Comparison of ENCODE assay signal across 7 mouse cellular contexts in the genomic region with DNA sequence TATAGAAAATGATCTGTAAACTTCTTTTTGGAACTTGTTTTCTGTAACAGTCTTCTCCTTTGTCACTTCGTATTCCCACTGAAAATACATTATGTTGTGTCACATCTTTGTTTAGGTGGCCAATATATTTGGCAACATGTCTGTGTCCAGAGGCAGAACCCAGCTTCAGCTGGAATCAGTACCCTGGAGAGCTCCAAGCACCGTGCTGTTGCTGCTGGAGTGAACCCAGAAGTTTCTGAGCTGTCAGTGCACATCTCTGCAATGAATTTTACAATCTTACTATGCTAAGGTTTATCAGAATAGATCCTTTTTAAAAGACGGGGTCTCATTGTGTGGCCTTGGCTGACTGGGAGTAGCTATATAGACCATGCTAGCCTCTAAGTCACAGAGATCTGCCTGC. TPM values are rescaled to one million over a fixed set of nuclear protein-coding genes. Genes with fewer than 3 reads are reported as not detected.
DNase-seq lines count a peak whose midpoint lies in the region; ATAC-seq lines count a peak whose summit lies in the region.

No protein-coding gene starts in this region.

- no peaks in the 10 kb centered on the region for H3K9me3 ChIP-seq in neural tube, embryonic 15.5 days (replicated peaks)

- DNase-seq in neural tube, embryonic 10.5 days (ENCODE audit: extremely low spot score, low spot score), result peak; percentile 32
- peak; percentile 84 for DNase-seq in adrenal gland, postnatal 10 days
- peak; percentile 34 for DNase-seq in kidney, adult 9 months
- DNase-seq in retina, embryonic 14.5 days (ENCODE audit: low spot score), result peak; percentile 61

- H3K36me3 ChIP-seq in neural tube, embryonic 15.5 days, result no peaks in the 10 kb centered on the region

- H3K4me1 ChIP-seq in neural tube, embryonic 15.5 days, result no peaks in the 10 kb centered on the region

- ATAC-seq in neural tube, embryonic 15.5 days (ENCODE audit: low FRiP score), result no peak
- ATAC-seq in erythroblast, adult 5-6 weeks (replicated peaks; ENCODE audit: low FRiP score, poor library complexity, severe bottlenecking), result no peak
- no peak for ATAC-seq in frontal cortex, adult (ENCODE audit: low TSS enrichment)

- 40% methylated on average over 3 of the region's 3 CpGs for WGBS in neural tube, embryonic 15.5 days

- no peak overlapping the region for H3K4me3 ChIP-seq in neural tube, embryonic 15.5 days (replicated peaks)

- H3K27me3 ChIP-seq in neural tube, embryonic 15.5 days (replicated peaks), result no peaks in the 10 kb centered on the region

- no peak overlapping the region for H3K27ac ChIP-seq in neural tube, embryonic 15.5 days (replicated peaks)

- H3K4me2 ChIP-seq in neural tube, embryonic 15.5 days, result no peak overlapping the region

- H3K9ac ChIP-seq in neural tube, embryonic 15.5 days (replicated peaks), result no peak overlapping the region

RNA-seq across cellular contexts. Expression of a gene that starts 44.1 kb away (rescaled TPM):
- 58.6 and 73.3 TPM in 2 replicates for polyA plus RNA-seq in neural tube, embryonic 15.5 days (2015; fragmentation: Nextera tagmentation; extraction: Ambion mirVana)
- total RNA-seq in adrenal gland, postnatal 10 days (2021), result 10 to 100 TPM; 23.2 to 41.1 TPM
- total RNA-seq in erythroblast, adult 5-6 weeks (2015; ENCODE audit: low replicate concordance), result not detected in 2 replicates
- total RNA-seq in erythroblast, adult 5-6 weeks (2017; ENCODE audit: low replicate concordance), result not detected in 2 replicates

RNA-seq across cellular contexts. Expression of a gene that starts 48.3 kb away (rescaled TPM):
- polyA plus RNA-seq in neural tube, embryonic 15.5 days (2015; fragmentation: Nextera tagmentation; extraction: Ambion mirVana), result not detected in 2 replicates
- not detected for total RNA-seq in adrenal gland, postnatal 10 days (2021)
- total RNA-seq in erythroblast, adult 5-6 weeks (2015; ENCODE audit: low replicate concordance), result not detected in 2 replicates
- not detected in 2 replicates for total RNA-seq in erythroblast, adult 5-6 weeks (2017; ENCODE audit: low replicate concordance)

Comparison
In these comparisons a context has a peak if more than half of its experiments do, and no peak if none do; other contexts are left out.
1. DNase-seq: peak in every context shown above with its lines; median percentile 84 in adrenal gland, postnatal 10 days; 61 in retina, embryonic 14.5 days; 34 in kidney, adult 9 months; 32 in neural tube, embryonic 10.5 days.
2. RNA of a gene that starts 44.1 kb away (total RNA-seq): 23.2 to 41.1 TPM in adrenal gland, postnatal 10 days; not detected in erythroblast, adult 5-6 weeks; every median in the first group is over 10 times any median in the second.